Comparison of ENCODE assay signal across 11 mouse cellular contexts in genomic region chr9:61537316-61538189, GRCm38 (mm10).
DNase-seq lines count a peak whose midpoint lies in the region.
"Had no signal": no experiment of that assay in that cellular context is flagged by ENCODE, and none has a peak within 500 bp of the region (broad histone marks: within the 10 kb centered on the region; RNA-seq: fewer than 3 reads in every experiment).

No protein-coding gene starts in this region.

- H3K9me3 ChIP-seq in hindbrain, embryonic 10.5 days: peaks cover 16% of the 10 kb centered on the region
- peaks cover 18% of the 10 kb centered on the region for H3K9me3 ChIP-seq in midbrain, embryonic 10.5 days (replicated peaks)

- peaks cover 3% of the 10 kb centered on the region; the same call in 1 of the 2 replicates for H3K27me3 ChIP-seq in hindbrain, embryonic 10.5 days (ENCODE audit: insufficient read depth, poor library complexity, severe bottlenecking)
- H3K27me3 ChIP-seq in midbrain, embryonic 10.5 days (ENCODE audit: low read depth, poor library complexity, severe bottlenecking): 0 out of 2 replicates have a peak, but pooled peaks cover 4% of the 10 kb centered on the region

- H3K36me3 ChIP-seq in hindbrain, embryonic 10.5 days: no peaks in the 10 kb centered on the region
- H3K36me3 ChIP-seq in midbrain, embryonic 10.5 days: no peaks in the 10 kb centered on the region

- H3K27ac ChIP-seq in hindbrain, embryonic 10.5 days: peak overlapping the region; percentile 57
- H3K27ac ChIP-seq in midbrain, embryonic 10.5 days (replicated peaks): peak overlapping the region; percentile 64

- DNase-seq in R1 (ENCODE audit: low read depth, low spot score): peak; percentile 37
- DNase-seq in embryo, embryonic 10.5 days (ENCODE audit: low spot score): peak; percentile 65
- DNase-seq in hindbrain, embryonic 10.5 days (ENCODE audit: low spot score): peak; percentile 60
- DNase-seq in midbrain, embryonic 10.5 days (ENCODE audit: low spot score): peak; percentile 65
- no peak for DNase-seq in testis, postnatal 10 days (ENCODE audit: low spot score)
- no peak for DNase-seq in right cerebral cortex, postnatal 4 days
- no peak for DNase-seq in kidney, postnatal 25 days
- DNase-seq in kidney, adult 9 months: no peak
- DNase-seq: lung, postnatal 10 days; right cerebral cortex, postnatal 25 days; thymus, postnatal 36 days had no signal

- peaks cover 46% of the 10 kb centered on the region for H3K4me1 ChIP-seq in hindbrain, embryonic 10.5 days (replicated peaks)
- peaks cover 34% of the 10 kb centered on the region for H3K4me1 ChIP-seq in midbrain, embryonic 10.5 days

- 15% methylated on average over 21 of the region's 22 CpGs for WGBS in hindbrain, embryonic 10.5 days
- WGBS in midbrain, embryonic 10.5 days: 15% methylated on average over 15 of the region's 22 CpGs

- H3K4me3 ChIP-seq in hindbrain, embryonic 10.5 days: peak overlapping the region; percentile 13; the same call in 1 of the 2 replicates
- H3K4me3 ChIP-seq in midbrain, embryonic 10.5 days: peak overlapping the region; percentile 28; the same call in 1 of the 2 replicates

Comparison
In these comparisons a context has a peak if more than half of its experiments do, and no peak if none do; other contexts are left out.
1. DNase-seq: peak in R1 (single experiment), embryo, embryonic 10.5 days (single experiment), hindbrain, embryonic 10.5 days (single experiment) and midbrain, embryonic 10.5 days (single experiment); none in testis, postnatal 10 days (single experiment), right cerebral cortex, postnatal 4 days (single experiment), kidney, postnatal 25 days (0 of 2) and kidney, adult 9 months (single experiment).